Mouse (Mus musculus) 3134 (cell line): ENCODE measurements around the gene Myh3.

Experiments used
- DNase-seq: peaks from one replicate; pipeline ENCODE4 v3.0.0-alpha.2; 2011; ENCODE audit warnings: low spot score; ENCODE audit not compliant: insufficient read length; ENCODE audit errors: extremely low read depth

Myh3 gene

DNA sequence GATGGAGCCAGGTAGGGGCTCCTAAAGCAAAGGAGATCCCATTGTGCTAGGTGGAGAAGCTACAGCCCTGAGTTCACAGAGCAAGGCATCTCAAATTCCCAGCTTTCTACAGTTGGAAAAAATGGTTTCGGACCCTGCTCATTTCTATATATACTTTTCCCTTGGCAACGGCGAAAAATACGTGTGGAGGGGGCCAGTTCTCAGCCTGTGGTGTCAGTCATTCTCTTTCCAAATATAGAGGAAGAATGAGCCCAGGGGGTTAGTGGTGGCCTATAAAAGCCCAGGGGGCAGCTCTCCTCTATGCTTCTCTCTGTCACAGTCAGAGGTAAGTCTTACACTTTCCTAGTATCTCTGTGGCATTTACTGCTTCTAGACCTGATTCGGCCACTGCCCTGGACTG, at the start of gene Myh3:
Gene Myh3, plus strand, starts transcription at position 301 of the 400 bp plus-strand sequence.
- DNase-seq = no peak

DNA sequence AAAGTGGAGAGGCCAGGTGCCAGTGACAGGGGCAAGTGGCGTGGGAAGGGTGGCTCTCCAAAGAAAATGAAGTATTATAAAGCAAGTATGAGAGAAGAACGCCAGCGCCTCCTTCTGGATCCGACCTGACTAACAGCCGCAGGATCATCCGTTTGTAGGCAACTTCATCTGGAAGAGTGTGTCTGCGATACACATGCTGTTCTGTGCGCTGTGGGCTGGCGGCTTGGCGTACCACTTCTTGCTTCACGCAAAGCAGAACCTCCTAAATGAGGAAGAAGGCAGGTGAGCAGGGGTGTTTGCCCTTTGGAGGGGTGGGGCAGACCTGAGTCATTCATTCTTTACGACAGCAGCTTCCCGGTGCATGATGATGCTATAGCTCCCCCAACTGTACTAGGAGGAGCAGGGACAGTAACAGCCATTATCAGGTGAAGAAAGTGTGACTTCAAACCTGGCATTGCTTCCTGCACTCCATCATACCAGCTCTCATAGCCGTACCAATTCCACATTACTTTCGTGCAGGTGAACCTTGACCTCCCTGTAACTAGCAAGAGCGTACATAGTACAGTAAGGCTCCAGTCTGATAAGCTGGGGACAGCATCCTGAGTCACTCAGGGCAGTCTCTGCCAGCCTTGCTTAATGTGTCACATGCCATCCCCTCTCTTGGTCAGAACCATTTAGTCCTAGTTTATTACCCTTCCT, 47.0 kb upstream of the Myh3 start:
- no peak for DNase-seq

DNA sequence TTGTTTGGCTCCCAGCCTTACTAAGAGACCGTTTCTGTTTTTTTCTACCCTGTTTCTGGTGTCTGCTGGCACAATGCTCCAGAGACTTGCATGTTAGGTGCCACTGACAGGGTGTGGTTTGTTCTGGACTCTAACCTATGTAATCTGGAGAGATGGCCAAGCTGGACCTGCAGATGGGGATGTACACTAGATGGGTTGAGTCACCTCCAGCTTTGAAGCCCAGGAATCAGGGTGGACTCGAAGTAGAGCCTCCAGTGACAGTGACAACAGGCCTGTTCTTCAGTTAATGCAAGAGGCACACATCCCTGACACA, 46.5 kb upstream of the Myh3 start:
- DNase-seq = no peak

DNA sequence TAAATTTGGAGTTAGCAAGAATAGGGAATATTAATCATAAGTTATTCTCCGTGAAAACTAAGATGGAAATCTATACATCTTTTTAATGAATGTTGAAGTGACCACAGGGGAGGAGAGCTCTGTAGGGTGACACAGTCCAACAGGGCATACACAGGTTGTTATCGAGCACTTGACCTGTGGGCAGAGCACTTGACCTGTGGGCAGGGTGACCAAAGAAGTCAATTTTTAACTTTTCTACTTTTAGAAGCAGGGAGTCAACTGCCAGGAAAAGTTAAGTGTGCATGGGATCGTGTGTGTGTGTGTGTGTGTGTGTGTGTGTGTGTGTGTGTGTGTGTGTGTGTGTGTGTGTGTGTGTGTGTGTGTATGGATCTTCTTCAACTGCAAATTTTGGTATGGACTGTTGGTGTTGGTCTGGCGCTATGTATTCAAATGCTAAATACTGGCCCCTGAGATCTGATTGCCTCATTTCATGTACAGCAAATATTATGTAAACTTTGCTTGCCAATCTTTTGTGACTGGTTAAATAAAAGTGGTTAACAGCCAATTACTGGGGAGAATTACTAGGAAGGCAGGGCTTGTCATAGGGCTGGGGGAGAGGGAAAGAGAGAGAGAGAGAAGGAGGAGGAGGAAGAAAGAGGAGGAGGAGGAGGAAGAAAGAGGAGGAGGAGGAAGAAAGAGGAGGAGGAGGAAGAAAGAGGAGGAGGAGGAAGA, 43.2 kb upstream of the Myh3 start:
- DNase-seq = no peak

DNA sequence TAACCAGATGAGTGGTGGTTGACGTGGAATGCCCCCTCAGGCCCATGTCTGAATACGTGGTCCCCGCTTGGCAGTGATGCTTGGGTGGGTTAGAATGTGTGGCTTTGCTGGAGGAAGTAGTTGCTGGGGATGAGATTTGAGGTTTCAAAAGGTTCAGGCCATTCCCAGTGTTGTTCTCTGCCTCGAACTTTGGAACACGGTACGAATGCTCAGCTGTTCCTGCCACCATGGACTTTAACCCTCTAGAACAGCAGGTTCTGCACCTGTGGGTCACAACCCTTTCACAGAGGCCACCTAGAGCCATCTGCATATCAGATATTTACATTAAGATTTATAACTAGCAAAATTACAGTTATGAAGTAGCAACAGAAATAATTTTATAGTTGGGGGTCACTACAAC, 41.9 kb upstream of the Myh3 start:
- no peak for DNase-seq

DNA sequence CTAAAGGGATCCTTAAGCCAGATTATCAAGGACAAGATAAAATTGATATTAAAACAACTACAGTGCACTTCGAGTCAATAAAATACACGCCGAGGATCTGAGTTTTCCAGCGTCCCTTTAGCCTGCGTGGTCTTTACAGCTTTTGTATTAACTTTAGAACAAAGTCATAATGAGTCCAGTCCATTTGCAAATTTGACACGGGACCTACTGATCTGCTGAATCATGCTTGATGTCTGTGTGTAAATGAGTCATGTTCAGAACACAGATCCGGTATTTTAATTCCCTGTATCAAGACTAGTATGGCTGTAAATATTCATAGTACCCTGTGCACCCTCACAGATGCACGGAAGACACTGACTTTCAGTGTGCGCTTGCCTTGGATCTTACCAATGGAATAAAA, 41.2 kb upstream of the Myh3 start:
- DNase-seq = no peak

DNA sequence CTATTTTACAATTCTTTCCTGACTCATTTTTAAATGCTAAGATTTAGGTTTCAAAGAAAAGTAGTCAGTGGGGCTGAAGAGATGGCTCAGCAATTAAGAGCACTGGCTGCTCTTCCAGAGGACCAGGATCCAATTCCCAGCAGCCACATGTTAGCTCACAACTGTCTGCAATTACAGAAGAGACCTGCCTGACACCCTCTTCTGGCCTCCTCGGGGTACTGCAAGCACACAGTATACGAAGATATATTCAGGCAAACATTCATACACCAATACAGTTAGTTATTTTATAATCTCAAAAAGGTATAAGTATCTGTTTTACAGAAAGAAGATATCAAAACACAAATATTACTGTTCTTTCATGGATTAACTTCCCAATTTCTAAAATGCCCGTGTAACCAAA, 38.3 kb upstream of the Myh3 start:
- DNase-seq = no peak

DNA sequence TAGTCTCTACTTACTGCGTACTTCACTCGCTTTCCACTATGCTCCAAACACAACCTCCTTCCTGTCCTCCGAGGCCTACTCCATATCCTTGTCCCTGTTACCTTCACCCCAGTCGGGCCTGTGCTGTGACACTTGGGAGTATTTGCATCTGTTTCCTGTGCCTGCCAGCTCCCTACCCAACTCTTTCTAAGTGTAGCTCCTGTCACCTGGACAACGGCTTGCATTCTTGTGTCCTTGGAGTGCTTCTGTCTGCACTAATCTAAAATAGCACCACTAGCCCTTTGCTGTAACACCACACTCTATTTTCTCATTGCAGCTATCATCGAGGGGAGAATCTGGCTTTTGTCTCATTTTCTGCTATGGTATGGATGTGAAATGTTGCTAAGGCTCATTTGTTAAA, 37.6 kb upstream of the Myh3 start:
- DNase-seq = no peak

DNA sequence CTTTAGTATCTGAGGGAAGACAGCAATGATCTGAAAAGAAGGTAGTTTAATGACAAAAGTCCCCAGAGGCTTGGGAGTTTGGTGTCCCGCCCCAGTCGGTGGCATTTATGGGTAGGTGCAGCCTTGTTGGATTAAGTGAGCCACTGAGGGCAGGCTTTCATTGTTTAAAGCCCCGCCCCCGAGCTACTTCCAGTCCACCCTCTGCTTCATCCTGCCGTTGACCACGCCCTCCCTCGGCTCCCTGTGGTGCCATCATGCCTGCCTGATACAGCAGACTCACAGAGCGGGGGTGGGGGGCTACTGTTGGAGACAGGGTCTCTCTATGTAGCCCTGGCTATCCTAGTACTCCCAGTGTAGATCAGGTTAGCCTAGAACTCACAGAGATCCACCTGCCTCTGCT, 35.1 kb upstream of the Myh3 start:
- DNase-seq = no peak

DNA sequence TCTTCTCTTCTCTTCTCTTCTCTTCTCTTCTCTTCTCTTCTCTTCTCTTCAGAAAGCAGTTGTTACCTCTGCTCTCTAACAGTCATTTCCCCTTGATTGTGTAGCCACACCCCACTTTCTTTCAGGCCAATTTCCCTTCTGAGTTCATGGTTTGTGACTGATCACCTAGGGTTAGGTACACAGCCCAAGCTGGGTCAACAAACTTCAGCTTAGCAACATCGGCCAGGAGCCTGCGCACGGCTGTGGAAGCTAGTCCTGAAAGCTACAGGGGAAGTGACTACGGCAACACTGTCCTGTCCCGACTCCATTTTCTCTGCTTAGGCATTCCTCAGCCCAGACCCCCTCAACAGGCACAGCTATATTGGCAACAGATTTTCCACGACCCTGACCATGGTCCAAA, 33.1 kb upstream of the Myh3 start:
- DNase-seq = no peak

DNA sequence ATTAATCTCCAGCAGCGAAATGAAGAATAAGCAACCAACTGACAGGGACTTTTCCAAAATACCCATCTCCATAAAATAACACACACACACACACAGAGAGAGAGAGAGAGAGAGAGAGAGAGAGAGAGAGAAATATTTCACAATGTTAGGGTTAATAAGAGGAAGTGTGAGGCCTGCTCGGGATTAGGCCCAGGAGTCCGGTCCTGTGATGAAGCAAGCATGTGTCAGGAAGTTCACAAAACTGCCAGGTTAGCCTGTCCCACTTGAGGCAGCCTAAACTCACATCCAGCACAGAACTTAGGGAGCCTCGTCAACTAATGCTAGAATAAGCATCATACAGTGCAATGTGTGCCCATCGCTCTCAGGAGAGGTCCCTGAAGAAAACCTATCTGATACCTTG, 30.9 kb upstream of the Myh3 start:
- DNase-seq = no peak

DNA sequence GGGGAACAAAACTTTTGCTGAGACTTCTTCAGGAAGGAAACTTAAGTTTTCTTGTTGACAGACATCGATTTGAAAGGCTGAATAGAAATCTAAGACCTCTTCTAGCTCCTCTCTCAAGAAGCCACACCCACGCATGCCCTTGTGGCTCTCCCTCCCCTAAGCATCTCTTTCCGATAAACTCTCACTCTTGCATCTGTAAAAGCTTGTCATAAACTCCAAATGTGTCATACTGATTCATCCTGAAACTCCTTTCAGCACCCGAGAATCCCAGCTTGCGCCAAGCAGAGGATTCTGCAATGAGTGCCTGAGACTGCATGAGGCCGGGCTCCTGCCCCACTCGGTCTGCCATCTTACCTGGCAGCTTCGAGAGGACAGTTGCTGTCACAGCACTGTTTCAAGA, 29.6 kb upstream of the Myh3 start:
- no peak for DNase-seq

DNA sequence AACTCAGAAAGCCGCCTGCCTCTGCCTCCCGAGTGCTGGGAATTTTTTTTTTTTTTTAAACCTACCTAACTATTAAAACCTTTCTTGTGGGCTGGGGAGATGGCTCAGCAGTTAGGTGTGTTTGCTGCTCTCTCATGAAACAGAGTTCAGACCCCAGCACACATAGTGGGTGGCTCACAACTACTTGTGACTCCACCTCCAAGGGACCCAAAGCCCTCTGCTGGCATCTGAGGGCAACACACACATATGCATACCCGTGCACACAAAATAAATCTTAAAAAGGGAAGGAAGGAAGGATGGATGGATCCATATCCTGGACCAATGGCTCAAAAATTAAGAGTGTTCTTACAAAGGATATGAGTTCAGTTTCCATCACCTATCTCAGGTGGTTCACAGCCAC, 28.8 kb upstream of the Myh3 start:
- DNase-seq = no peak

DNA sequence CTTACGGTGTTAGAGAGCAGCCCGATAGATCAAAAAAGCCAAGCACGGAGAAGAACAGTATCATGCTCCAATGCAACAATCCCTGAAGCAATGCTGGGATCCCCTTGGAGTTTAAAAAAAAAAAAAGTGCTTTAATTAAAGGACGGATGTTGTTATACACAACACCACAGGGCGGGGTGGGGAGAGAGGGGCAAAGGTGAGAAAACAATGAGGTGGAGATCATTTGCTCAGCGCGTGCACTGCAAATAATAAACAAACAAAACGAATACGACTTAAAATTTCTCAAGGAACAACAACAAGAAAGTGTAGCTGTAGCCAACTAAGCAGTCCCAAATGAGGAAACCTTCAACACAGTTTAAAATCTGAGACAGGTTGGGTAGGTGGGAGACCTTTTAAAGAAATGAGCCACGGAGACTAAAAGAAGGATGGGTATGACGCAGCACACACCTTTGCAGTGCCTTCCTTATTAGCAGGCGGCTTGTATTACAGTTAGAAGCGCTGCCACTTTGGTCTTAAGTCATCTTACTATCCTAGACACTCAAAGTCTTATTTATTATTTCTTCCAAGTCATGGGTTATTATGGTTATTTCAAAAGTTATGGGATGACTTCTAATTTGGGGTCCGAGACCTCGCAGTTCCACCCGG, 26.3 kb upstream of the Myh3 start:
- peak; percentile 14 for DNase-seq

DNA sequence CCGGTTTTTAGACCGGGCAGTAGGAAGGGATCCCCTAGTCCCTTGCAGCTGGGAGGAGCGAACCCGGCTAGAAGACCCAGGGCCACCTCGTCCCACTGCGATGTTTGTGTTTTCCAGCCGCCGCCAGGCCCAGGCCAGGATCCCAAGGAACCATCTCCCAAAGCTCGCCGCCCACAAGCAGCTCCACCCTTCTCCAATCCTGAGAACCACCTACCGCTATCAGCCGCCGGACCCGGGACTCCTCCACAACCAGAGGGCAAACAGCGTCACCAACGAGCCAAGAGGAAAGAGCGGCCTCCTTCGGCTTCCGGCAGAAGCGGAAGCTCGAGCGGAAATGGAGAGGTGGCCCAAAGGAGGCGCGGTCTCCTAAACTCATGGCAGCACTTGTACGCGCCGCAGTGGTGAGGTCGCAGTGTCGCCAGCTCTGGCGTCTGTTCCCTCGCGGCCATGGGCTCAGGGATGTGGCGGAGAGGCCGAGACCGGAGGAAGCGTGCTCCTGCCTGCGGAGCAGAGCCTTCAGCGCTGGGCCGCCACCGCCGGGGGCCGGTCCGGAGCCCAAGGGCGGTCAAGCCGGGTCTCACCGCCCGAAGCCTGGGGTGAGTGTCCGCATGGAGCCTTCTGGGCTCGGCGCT, 25.7 kb upstream of the Myh3 start, which contains the start of the genes Adprm and Sco1:
Gene Adprm, minus strand, starts transcription at position 274 of the 632 bp plus-strand sequence.
Gene Sco1, plus strand, starts transcription at position 350 of the 632 bp plus-strand sequence.
- peak; percentile 86 for DNase-seq

DNA sequence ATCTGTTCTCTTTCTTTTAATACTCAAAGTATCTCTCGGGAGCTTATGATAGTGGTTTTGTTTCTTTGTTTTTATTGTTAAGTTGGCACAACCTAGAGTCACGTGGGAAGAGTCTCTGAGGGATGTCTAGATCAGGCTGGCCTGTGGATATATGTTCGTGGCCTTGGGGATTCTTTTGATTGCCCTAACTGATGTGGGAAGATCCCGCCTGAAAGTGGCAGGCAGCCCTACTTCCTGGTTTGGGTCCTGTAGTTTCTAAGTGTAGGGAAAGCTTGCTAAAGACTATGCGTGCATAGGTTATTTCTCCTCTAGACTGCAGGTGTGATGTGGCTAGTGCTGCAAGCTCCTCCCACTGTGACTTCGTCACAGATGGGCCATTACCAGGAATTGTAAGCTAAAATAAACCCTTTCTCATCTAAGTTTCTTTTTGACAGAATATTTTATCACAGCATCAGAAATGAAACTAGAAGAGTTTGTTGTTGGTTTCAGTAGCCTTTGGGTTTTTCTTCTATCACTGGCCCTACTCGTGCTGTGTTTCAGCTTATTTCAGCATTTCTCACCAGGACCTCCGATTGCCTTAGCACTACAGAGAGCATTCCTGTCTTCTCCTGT, 23.2 kb upstream of the Myh3 start:
- no peak for DNase-seq

DNA sequence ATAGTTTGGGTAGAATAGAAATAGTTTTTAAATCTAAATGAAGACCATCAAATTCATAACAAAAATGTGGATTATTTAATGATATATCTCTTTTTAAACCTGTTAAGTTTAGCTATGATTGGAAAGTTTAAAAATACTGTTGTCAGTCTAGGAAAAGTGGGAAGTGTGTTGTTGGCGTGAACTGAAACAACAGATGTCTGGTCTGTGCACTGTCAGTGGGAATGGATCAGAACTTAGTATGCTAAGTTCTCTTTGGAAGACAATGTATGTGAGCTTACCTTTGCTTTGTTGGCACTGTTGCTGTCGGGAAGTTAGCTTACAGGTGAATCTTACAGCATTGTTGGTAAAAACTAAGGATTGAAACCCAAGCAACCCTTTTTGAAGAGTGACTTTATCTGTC, 16.8 kb upstream of the Myh3 start:
- DNase-seq = no peak

DNA sequence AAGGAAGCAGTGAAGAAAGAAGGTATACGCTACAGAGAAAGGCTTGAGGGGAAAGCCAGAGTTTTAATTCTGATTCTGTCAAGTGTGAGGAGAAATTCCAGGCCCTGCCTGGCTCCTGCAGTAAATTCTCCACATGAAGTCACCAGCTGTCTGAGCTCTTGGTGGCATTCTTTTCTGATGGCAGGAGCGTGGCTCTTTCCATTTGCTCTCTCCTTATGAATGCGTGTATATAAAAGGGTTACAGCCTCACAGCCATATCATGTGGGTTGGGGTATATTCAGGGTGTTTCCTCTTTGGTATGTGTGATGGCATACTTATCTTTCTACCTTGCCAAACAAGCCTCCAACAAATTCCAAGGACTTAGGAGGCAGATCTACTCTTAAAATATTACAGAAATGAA, 15.4 kb upstream of the Myh3 start:
- no peak for DNase-seq

DNA sequence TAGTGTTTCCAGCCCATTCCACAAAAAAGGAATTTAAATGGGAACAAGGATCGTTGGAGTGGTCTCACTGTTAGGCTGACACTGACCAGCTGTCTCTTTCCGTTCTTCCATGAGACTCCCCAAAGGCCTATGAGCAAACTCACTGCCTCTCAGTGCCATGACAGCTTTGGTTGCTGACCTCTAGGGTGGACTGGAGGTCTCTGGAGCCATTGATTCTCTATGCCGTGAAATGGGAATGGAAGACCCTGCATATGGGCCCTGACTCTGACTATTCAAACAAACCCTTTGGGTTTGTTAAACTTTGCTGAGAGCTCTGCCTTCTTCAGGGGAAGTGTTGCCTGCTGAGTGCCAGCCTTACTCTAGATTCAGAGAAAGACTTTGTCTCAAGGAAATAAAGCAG, 10.4 kb upstream of the Myh3 start:
- DNase-seq = no peak

DNA sequence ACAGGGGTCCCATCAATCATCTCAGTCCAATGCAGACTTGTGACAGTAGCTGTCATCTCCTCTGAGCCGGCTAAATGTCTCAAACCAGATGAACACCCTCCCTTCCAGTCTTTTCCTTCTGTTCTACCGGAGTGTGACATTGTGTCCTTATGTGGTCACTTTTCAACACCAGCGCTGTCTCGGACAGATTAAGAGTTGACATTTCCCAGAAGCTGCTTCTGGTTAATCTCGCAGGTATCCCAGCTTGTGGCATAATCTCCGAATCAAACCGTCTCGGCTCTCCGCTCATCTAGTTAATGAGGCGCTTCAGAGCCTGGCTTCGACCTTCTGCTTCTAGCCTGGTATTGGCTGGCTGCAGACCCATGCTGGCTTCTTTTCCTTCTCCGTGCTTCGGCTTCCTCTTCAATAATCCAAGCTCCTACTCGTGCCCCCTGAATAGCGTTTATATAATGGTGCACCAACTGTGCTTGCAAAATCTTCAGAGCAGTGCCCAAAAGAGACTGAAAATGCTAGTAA, 5.4 kb upstream of the Myh3 start:
- DNase-seq = no peak

DNA sequence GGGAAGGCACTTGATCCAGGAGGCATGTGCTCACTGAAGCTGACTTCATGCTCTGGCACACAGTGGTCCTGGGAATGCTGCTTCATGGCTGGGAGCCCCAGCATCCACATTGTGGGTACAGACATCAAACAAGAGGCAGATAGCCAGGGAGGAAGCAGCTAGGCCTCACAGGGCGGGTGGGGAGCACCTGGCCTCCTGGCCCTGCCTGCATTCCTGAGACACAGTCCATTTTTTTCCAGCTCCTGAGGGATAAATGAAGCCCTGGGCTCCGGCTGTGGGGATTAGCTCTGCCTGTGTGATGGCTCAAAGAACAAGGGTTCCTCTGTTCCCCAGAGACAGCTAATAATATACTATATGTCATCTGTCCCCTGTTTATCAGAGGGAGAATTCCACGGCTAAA, 3.1 kb upstream of the Myh3 start:
- DNase-seq = no peak
